Mouse (Mus musculus) neural tube, embryonic 12.5 days (tissue): Measurements from ENCODE around the gene Tmem196. TPM values are rescaled to one million over a fixed set of nuclear protein-coding genes. Genes with fewer than 3 reads are reported as not detected.
A peak's percentile ranks its signal among the peaks of the same experiment; 100 is the strongest.
"Not testable (repeated sequence)": the region's sequence is repeated elsewhere in the genome, so short reads cannot be mapped to it uniquely, and the experiment has no call there.

Experiments used
- ATAC-seq: fragments of 200-750 bp; cut with Nextera tagmentation; 2 replicates; pipeline ENCODE4 v1.8.0; 2017; ENCODE audit warnings: low read depth, mild to moderate bottlenecking, moderate TSS enrichment, moderate library complexity; ENCODE audit not compliant: low FRiP score
- H3K27ac ChIP-seq: fragments of 300-500 bp; sonication (generic); 2 replicates; pipeline ENCODE4 v1.5.1; 2016
- H3K27me3 ChIP-seq: fragments of 300-500 bp; sonication (generic); replicated peaks from 2 replicates; pipeline ENCODE4 v1.6.1; 2016; ENCODE audit warnings: mild to moderate bottlenecking
- H3K36me3 ChIP-seq: fragments of 300-500 bp; sonication (generic); 2 replicates; pipeline ENCODE4 v1.6.1; 2016; ENCODE audit warnings: mild to moderate bottlenecking
- H3K4me1 ChIP-seq: fragments of 300-500 bp; sonication (generic); 2 replicates; pipeline ENCODE4 v1.6.1; 2016
- H3K4me2 ChIP-seq: fragments of 300-500 bp; sonication (generic); replicated peaks from 2 replicates; pipeline ENCODE4 v1.6.1; 2016; ENCODE audit warnings: mild to moderate bottlenecking
- H3K4me3 ChIP-seq: fragments of 300-500 bp; sonication (generic); 2 replicates; pipeline ENCODE4 v1.5.1; 2016
- H3K9ac ChIP-seq: fragments of 300-500 bp; sonication (generic); 2 replicates; pipeline ENCODE4 v1.6.1; 2016; ENCODE audit warnings: mild to moderate bottlenecking
- H3K9me3 ChIP-seq: fragments of 300-500 bp; sonication (generic); 2 replicates; pipeline ENCODE4 v1.6.1; 2016; ENCODE audit warnings: mild to moderate bottlenecking
- WGBS: fragments of 180-500 bp; shearing (Covaris S2); methylation state at CpG from one replicate; pipeline ENCODE4 v1.1.7; 2016; 5-methylcytosine and 5-hydroxymethylcytosine counted together
- polyA plus RNA-seq: library from polyadenylated mRNA; unstranded; fragments of >200 nt; fragmentation: Nextera tagmentation; extraction: Ambion mirVana; gene quantifications from 2 replicates; pipeline ENCODE4 v1.2.1, GENCODE M21; 2016

Tmem196 gene
- 2.7 and 3.1 TPM in 2 replicates for polyA plus RNA-seq

DNA sequence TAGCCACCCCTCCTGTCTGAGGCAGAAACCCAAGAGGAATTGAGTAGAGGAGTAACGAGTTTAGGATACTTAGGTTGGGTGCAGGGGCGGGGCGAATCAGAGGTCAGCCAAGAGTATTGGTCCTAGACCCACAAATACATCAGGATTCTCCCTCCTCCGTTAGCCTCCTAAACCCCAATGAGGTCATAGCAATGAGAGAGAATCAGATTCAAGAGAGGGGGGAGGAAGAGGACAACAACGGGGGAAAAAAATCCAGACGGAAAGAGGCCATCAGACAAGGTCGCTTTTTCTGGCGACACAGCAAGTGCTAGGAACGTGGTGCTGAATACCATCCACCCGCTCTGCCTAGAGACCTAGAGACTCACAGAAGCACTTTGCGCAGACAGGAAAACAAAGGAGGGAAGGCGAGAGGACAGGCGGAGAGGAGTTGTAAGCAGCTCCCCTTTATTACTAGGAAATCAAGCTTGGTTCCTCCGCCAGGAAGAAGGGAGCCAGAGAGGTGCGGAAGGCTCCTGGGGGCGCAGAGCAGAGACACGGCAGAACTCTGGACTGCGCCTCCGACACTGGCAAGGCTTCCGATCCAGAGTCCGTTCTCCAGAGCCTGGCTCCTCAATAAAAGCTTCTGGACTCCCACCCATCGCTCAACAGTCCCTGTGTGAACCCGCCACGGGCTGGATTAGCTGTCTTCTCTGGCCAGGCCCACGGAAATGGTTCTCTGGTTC lies at the start of gene Tmem196:
Gene Tmem196, plus strand, starts transcription at position 234 of the 722 bp plus-strand sequence.
- no peaks in the 10 kb centered on the region for H3K4me1 ChIP-seq
- ATAC-seq, result peak; percentile 90
- H3K9me3 ChIP-seq, result no peaks in the 10 kb centered on the region
- peak within 1 kb of the TSS; percentile 91 for H3K4me2 ChIP-seq
- H3K27me3 ChIP-seq, result no peaks in the 10 kb centered on the region
- H3K9ac ChIP-seq, result peak within 1 kb of the TSS; percentile 57
- H3K27ac ChIP-seq, result no peak within 1 kb of the TSS
- H3K4me3 ChIP-seq, result peak within 1 kb of the TSS; percentile 52
- H3K36me3 ChIP-seq, result no peaks in the 10 kb centered on the region
- 3% methylated on average over 25 of the region's 25 CpGs for WGBS

DNA sequence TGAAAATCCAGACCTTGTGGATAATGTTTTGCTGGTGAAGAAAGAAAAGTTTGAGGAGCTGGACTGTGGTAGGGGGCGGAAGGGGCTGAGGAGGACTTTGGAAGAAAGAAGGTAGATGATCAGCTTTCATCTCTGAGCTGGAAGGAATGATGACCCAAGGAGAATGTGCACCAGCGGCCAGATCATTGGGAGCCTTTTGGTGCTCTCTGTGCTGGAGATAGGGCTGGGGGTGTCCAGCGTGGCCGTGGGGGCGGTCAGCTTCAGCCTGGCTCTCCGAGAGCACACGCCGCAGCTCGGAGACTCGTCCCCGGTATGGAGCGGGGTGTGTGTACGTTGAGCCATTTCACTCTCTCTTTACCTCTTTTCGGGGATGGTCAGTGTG lies 680 bp downstream of the Tmem196 start:
- ATAC-seq, result peak; percentile 86
- peak overlapping the region; percentile 57 for H3K9ac ChIP-seq
- H3K9me3 ChIP-seq, result no peaks in the 10 kb centered on the region

GRCm38 (mm10) chr12:119957041-119957440 lies 11.4 kb downstream of the Tmem196 start:
- Histone ChIP-seq H3K27ac (no peak overlapping the region), H3K27me3 (no peaks in the 10 kb centered on the region), H3K9me3 (no peaks in the 10 kb centered on the region), H3K4me2 (no peak overlapping the region), H3K4me3 (no peak overlapping the region), H3K4me1 (no peaks in the 10 kb centered on the region), H3K36me3 (no peaks in the 10 kb centered on the region), H3K9ac (no peak overlapping the region)
- no peak for ATAC-seq
- 61% methylated on average over 3 of the region's 3 CpGs for WGBS

More for the DNA sequence above, 680 bp downstream of the Tmem196 start:
- H3K4me1 ChIP-seq, result no peaks in the 10 kb centered on the region
- peak overlapping the region; percentile 52 for H3K4me3 ChIP-seq
- peak overlapping the region; percentile 91 for H3K4me2 ChIP-seq
- 2% methylated on average over 14 of the region's 14 CpGs for WGBS
- no peak overlapping the region for H3K27ac ChIP-seq
- no peaks in the 10 kb centered on the region for H3K36me3 ChIP-seq
- H3K27me3 ChIP-seq, result no peaks in the 10 kb centered on the region

- Histone ChIP-seq H3K27me3 (no peaks in the 10 kb centered on the region), H3K4me2 (no peak overlapping the region), H3K27ac (no peak overlapping the region), H3K9me3 (no peaks in the 10 kb centered on the region), H3K4me3 (no peak overlapping the region), H3K4me1 (no peaks in the 10 kb centered on the region), H3K9ac (no peak overlapping the region), H3K36me3 (no peaks in the 10 kb centered on the region)
- ATAC-seq, result no peak
- WGBS, result 78% methylated on average over 1 of the region's 1 CpGs
These were observed 15.1 kb downstream of the Tmem196 start for GRCm38 (mm10) chr12:119960730-119961129.

GRCm38 (mm10) chr12:119965373-119965772 lies 19.8 kb downstream of the Tmem196 start:
- H3K9me3 ChIP-seq, result no peaks in the 10 kb centered on the region
- no peaks in the 10 kb centered on the region for H3K4me1 ChIP-seq
- no peak overlapping the region for H3K4me3 ChIP-seq
- no peak overlapping the region for H3K27ac ChIP-seq
- H3K9ac ChIP-seq, result no peak overlapping the region
- H3K4me2 ChIP-seq, result no peak overlapping the region
- no peak for ATAC-seq
- no peaks in the 10 kb centered on the region for H3K36me3 ChIP-seq
- H3K27me3 ChIP-seq, result no peaks in the 10 kb centered on the region

DNA sequence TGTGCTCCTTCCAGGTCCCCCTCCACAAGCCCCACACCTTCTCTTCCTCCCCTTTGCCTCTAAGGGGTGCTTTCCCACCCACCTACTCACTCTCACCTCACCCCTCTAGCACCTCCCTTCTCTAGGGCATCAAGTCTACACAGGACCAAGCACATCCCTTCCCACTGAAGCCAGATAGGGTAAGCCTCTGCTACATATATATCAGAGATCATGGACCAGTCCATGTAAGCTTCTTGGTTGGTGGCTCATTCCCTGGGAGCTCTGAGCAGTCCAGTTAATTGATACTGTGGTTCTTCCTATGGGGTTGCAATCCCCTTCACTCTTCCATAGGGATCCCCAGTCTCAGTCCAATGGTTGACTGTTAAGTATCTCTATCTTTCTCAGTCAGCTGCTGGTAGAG lies 24.4 kb downstream of the Tmem196 start:
- Histone ChIP-seq H3K9ac (no peak overlapping the region), H3K4me3 (no peak overlapping the region), H3K9me3 (no peaks in the 10 kb centered on the region), H3K27ac (no peak overlapping the region), H3K4me1 (no peaks in the 10 kb centered on the region), H3K4me2 (no peak overlapping the region), H3K27me3 (no peaks in the 10 kb centered on the region), H3K36me3 (no peaks in the 10 kb centered on the region)
- no peak for ATAC-seq

GRCm38 (mm10) chr12:119981731-119982130 lies 36.1 kb downstream of the Tmem196 start:
- Histone ChIP-seq H3K4me1 (no peaks in the 10 kb centered on the region), H3K27ac (no peak overlapping the region), H3K9ac (no peak overlapping the region), H3K36me3 (no peaks in the 10 kb centered on the region), H3K4me2 (no peak overlapping the region), H3K4me3 (no peak overlapping the region), H3K9me3 (no peaks in the 10 kb centered on the region), H3K27me3 (no peaks in the 10 kb centered on the region)
- ATAC-seq, result no peak
- WGBS, result 0% methylated on average over 2 of the region's 2 CpGs

DNA sequence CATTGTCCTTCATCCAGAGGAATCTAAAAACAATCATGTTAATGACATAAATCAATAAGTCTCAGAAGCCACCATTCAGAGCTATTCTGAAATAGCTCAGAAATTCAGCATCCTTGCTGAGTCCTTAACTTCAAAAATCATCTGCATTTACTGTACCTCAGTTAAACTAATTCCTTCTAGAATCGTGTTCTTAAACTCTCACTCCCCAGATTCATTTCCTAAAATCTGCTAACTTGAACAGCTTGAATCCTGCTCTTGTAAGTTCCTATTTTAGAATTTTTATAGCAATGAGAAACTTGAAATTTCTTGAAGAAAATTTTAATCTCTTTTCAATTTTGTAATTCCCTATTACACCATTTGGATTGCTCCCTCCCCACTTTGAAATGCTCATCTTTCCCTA lies 52.6 kb downstream of the Tmem196 start:
- H3K4me2 ChIP-seq, result no peak overlapping the region
- H3K9ac ChIP-seq, result no peak overlapping the region
- H3K27ac ChIP-seq, result no peak overlapping the region
- no peak for ATAC-seq
- 89% methylated on average over 1 of the region's 1 CpGs for WGBS
- H3K36me3 ChIP-seq, result no peaks in the 10 kb centered on the region
- no peaks in the 10 kb centered on the region for H3K9me3 ChIP-seq
- H3K4me3 ChIP-seq, result no peak overlapping the region
- no peaks in the 10 kb centered on the region for H3K4me1 ChIP-seq
- no peaks in the 10 kb centered on the region for H3K27me3 ChIP-seq

GRCm38 (mm10) chr12:120004280-120004679 lies 58.7 kb downstream of the Tmem196 start:
- Histone ChIP-seq H3K9ac (no peak overlapping the region), H3K36me3 (no peaks in the 10 kb centered on the region)

DNA sequence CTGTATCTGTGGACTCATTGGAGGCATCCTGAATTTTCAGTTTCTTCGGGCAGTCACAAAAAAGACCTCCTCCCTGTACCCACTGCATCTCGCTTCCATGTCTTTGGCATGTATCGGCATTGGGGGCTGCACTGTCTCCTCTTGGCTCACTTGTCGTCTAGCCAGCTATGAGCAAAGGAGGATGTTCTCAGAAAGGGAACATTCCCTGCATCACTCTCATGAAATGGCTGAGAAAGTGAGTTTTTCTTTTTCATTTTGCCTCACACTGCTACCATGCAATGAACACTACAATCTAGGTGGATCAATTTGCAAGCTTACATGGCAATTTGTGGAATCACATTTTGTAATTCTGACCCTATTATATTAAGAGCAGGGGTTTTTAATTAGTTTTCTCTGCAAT lies 69.1 kb downstream of the Tmem196 start:
- WGBS, result 73% methylated on average over 4 of the region's 4 CpGs

More at GRCm38 (mm10) chr12:120004280-120004679, 58.7 kb downstream of the Tmem196 start:
- no peak for ATAC-seq
- H3K27me3 ChIP-seq, result no peaks in the 10 kb centered on the region
- no peak overlapping the region for H3K4me2 ChIP-seq
- no peaks in the 10 kb centered on the region for H3K9me3 ChIP-seq
- H3K4me1 ChIP-seq, result no peaks in the 10 kb centered on the region
- no peak overlapping the region for H3K4me3 ChIP-seq
- H3K27ac ChIP-seq, result no peak overlapping the region

GRCm38 (mm10) chr12:120015201-120015600 lies 69.6 kb downstream of the Tmem196 start:
- no peak overlapping the region for H3K27ac ChIP-seq
- no peaks in the 10 kb centered on the region for H3K9me3 ChIP-seq

More for the DNA sequence above, 69.1 kb downstream of the Tmem196 start:
- Histone ChIP-seq H3K4me3 (no peak overlapping the region), H3K27ac (no peak overlapping the region), H3K9ac (no peak overlapping the region), H3K9me3 (no peaks in the 10 kb centered on the region), H3K36me3 (no peaks in the 10 kb centered on the region), H3K27me3 (no peaks in the 10 kb centered on the region), H3K4me2 (no peak overlapping the region), H3K4me1 (no peaks in the 10 kb centered on the region)
- ATAC-seq, result no peak

GRCm38 (mm10) chr12:120028089-120028959 lies 82.7 kb downstream of the Tmem196 start:
- not testable (repeated sequence) for H3K27me3 ChIP-seq
- 0 out of 2 replicates have a peak, but pooled peaks have one; percentile 29 for ATAC-seq

More at GRCm38 (mm10) chr12:120015201-120015600, 69.6 kb downstream of the Tmem196 start:
- H3K4me2 ChIP-seq, result no peak overlapping the region
- no peak overlapping the region for H3K9ac ChIP-seq
- H3K4me1 ChIP-seq, result no peaks in the 10 kb centered on the region
- ATAC-seq, result peak; percentile 70
- H3K36me3 ChIP-seq, result no peaks in the 10 kb centered on the region
- H3K4me3 ChIP-seq, result no peak overlapping the region
- H3K27me3 ChIP-seq, result no peaks in the 10 kb centered on the region
- WGBS, result 22% methylated on average over 1 of the region's 1 CpGs

More at GRCm38 (mm10) chr12:120028089-120028959, 82.7 kb downstream of the Tmem196 start:
- H3K4me2 ChIP-seq, H3K9me3 ChIP-seq, H3K9ac ChIP-seq, H3K4me1 ChIP-seq, H3K4me3 ChIP-seq, H3K27ac ChIP-seq, H3K36me3 ChIP-seq: not testable (repeated sequence)
- WGBS, result 85% methylated on average over 15 of the region's 15 CpGs
